Comparison of ENCODE assay signal across 20 mouse cellular contexts in genomic region chr3:113345484-113345883, GRCm38 (mm10). TPM values are rescaled to one million over a fixed set of nuclear protein-coding genes. Genes with fewer than 3 reads are reported as not detected.
A peak's percentile ranks its signal among the peaks of the same experiment; 100 is the strongest.
DNase-seq lines count a peak whose midpoint lies in the region; ATAC-seq and TF ChIP-seq lines count a peak whose summit lies in the region.
"Not testable (repeated sequence)": the region's sequence is repeated elsewhere in the genome, so short reads cannot be mapped to it uniquely, and the experiment has no call there.
"Had no signal": no experiment of that assay in that cellular context is flagged by ENCODE, and none has a peak within 500 bp of the region (broad histone marks: within the 10 kb centered on the region; RNA-seq: fewer than 3 reads in every experiment).

No protein-coding gene starts in this region.

- not testable (repeated sequence) for H3K27me3 ChIP-seq in forebrain, embryonic 12.5 days; hindbrain, embryonic 14.5 days (ENCODE audit: control insufficient read depth, insufficient read depth, low read length); intestine, embryonic 16.5 days (replicated peaks; ENCODE audit: control insufficient read depth, insufficient read depth, low read length); liver, embryonic 12.5 days (replicated peaks); midbrain, postnatal 0 days (ENCODE audit: insufficient read depth, low read length); neural tube, embryonic 11.5 days (ENCODE audit: control insufficient read depth, insufficient read depth, low read length)

- not testable (repeated sequence) for H3K4me1 ChIP-seq in forebrain, embryonic 12.5 days; hindbrain, embryonic 14.5 days (replicated peaks; ENCODE audit: control insufficient read depth, insufficient read depth, low read length); intestine, embryonic 16.5 days (ENCODE audit: control insufficient read depth, insufficient read depth, low read length); liver, embryonic 12.5 days; midbrain, postnatal 0 days (ENCODE audit: insufficient read depth, low read length); neural tube, embryonic 11.5 days (ENCODE audit: control insufficient read depth, insufficient read depth, low read length)

- H3K4me3 ChIP-seq in forebrain, embryonic 12.5 days (replicated peaks); hindbrain, embryonic 14.5 days (replicated peaks; ENCODE audit: low read length); intestine, embryonic 16.5 days (ENCODE audit: low read length); liver, embryonic 12.5 days; midbrain, postnatal 0 days (ENCODE audit: low read depth, low read length); neural tube, embryonic 11.5 days (ENCODE audit: low read depth, low read length): not testable (repeated sequence)

- not testable (repeated sequence) for TF ChIP-seq CTCF in midbrain, postnatal 0 days (IDR thresholded peaks at IDR 0.05)

- H3K9me3 ChIP-seq in forebrain, embryonic 12.5 days; hindbrain, embryonic 14.5 days (ENCODE audit: control insufficient read depth, low read length); intestine, embryonic 16.5 days (ENCODE audit: control insufficient read depth, low read length); liver, embryonic 12.5 days (replicated peaks); midbrain, postnatal 0 days (ENCODE audit: low read length); neural tube, embryonic 11.5 days (ENCODE audit: control insufficient read depth, low read length): not testable (repeated sequence)

- DNase-seq in hindbrain, embryonic 14.5 days (ENCODE audit: low spot score); midbrain, postnatal 0 days (ENCODE audit: low spot score); neural tube, embryonic 11.5 days (ENCODE audit: low spot score): not testable (repeated sequence)

- H3K9ac ChIP-seq in forebrain, embryonic 12.5 days; hindbrain, embryonic 14.5 days; intestine, embryonic 16.5 days (ENCODE audit: low read depth, low read length); liver, embryonic 12.5 days; midbrain, postnatal 0 days (replicated peaks; ENCODE audit: low read length, poor library complexity, severe bottlenecking); neural tube, embryonic 11.5 days (ENCODE audit: low read length): not testable (repeated sequence)

- not testable (repeated sequence) for H3K36me3 ChIP-seq in forebrain, embryonic 12.5 days (replicated peaks); hindbrain, embryonic 14.5 days (replicated peaks; ENCODE audit: control insufficient read depth, insufficient read depth); intestine, embryonic 16.5 days (ENCODE audit: control insufficient read depth, insufficient read depth, low read length); liver, embryonic 12.5 days; midbrain, postnatal 0 days (ENCODE audit: insufficient read depth, low read length); neural tube, embryonic 11.5 days (ENCODE audit: control insufficient read depth, insufficient read depth, low read length)

- peak; percentile 49; the same call in 1 of the 2 replicates for ATAC-seq in forebrain, embryonic 12.5 days (ENCODE audit: low FRiP score)
- ATAC-seq in hindbrain, embryonic 14.5 days (ENCODE audit: low FRiP score): peak; percentile 21; the same call in 1 of the 2 replicates
- ATAC-seq in intestine, embryonic 16.5 days: peak; percentile 60
- 0 out of 2 replicates have a peak, but pooled peaks have one; percentile 24 for ATAC-seq in liver, embryonic 12.5 days
- 0 out of 2 replicates have a peak, but pooled peaks have one; percentile 20 for ATAC-seq in midbrain, postnatal 0 days (ENCODE audit: low FRiP score)
- 0 out of 2 replicates have a peak, but pooled peaks have one; percentile 31 for ATAC-seq in neural tube, embryonic 11.5 days (ENCODE audit: insufficient read depth, low FRiP score, low TSS enrichment)

- H3K4me2 ChIP-seq in forebrain, embryonic 12.5 days; hindbrain, embryonic 14.5 days (replicated peaks); intestine, embryonic 16.5 days (ENCODE audit: low read depth, low read length); liver, embryonic 12.5 days; midbrain, postnatal 0 days (ENCODE audit: low read depth, low read length, poor library complexity, severe bottlenecking); neural tube, embryonic 11.5 days (ENCODE audit: low read depth): not testable (repeated sequence)

- not testable (repeated sequence) for H3K27ac ChIP-seq in forebrain, embryonic 12.5 days; hindbrain, embryonic 14.5 days; intestine, embryonic 16.5 days (ENCODE audit: low read length); liver, embryonic 12.5 days; midbrain, postnatal 0 days (ENCODE audit: low read depth, low read length); neural tube, embryonic 11.5 days (ENCODE audit: low read depth, low read length)

RNA-seq across cellular contexts. Expression of gene Amy2a2, which starts 11.0 kb away (rescaled TPM):
- polyA plus RNA-seq in forebrain, embryonic 12.5 days (2016; fragmentation: Nextera tagmentation; extraction: Ambion mirVana): not detected in 2 replicates
- not detected in 2 replicates for polyA plus RNA-seq in hindbrain, embryonic 14.5 days (2014; fragmentation: Nextera tagmentation; extraction: Ambion mirVana)
- polyA plus RNA-seq in intestine, embryonic 16.5 days (2015; fragmentation: Nextera tagmentation; extraction: Ambion mirVana): 580 and 783 TPM in 2 replicates
- not detected in 2 replicates for polyA plus RNA-seq in liver, embryonic 12.5 days (2016; fragmentation: Nextera tagmentation; extraction: Ambion mirVana)
- not detected in 2 replicates for total RNA-seq in midbrain, postnatal 0 days (2014; rRNA removed)
- not detected in 2 replicates for polyA plus RNA-seq in midbrain, postnatal 0 days (2015; fragmentation: Nextera tagmentation; extraction: Ambion mirVana)
- not detected in 2 replicates for polyA plus RNA-seq in neural tube, embryonic 11.5 days (2014; fragmentation: Nextera tagmentation; extraction: Ambion mirVana)
- total RNA-seq: adrenal gland, adult 2 months; adrenal gland, postnatal 10 days; adrenal gland, postnatal 25 days; common myeloid progenitor, adult 5-6 weeks; ES-E14; MEL had no signal
- polyA plus RNA-seq: adrenal gland, adult 2 months; C2C12; embryonic facial prominence, embryonic 11.5 days; embryonic facial prominence, embryonic 13.5 days; embryonic facial prominence, embryonic 15.5 days; erythroblast, embryonic 14.5 days; forebrain, embryonic 10.5 days; forebrain, embryonic 14.5 days; forebrain, embryonic 16.5 days had no signal

RNA-seq across cellular contexts. Expression of gene Amy2a3, which starts 21.6 kb away (rescaled TPM):
- polyA plus RNA-seq in forebrain, embryonic 12.5 days (2016; fragmentation: Nextera tagmentation; extraction: Ambion mirVana): not detected in 2 replicates
- not detected in 2 replicates for polyA plus RNA-seq in hindbrain, embryonic 14.5 days (2014; fragmentation: Nextera tagmentation; extraction: Ambion mirVana)
- 580 and 783 TPM in 2 replicates for polyA plus RNA-seq in intestine, embryonic 16.5 days (2015; fragmentation: Nextera tagmentation; extraction: Ambion mirVana)
- not detected in 2 replicates for polyA plus RNA-seq in liver, embryonic 12.5 days (2016; fragmentation: Nextera tagmentation; extraction: Ambion mirVana)
- not detected in 2 replicates for total RNA-seq in midbrain, postnatal 0 days (2014; rRNA removed)
- not detected in 2 replicates for polyA plus RNA-seq in midbrain, postnatal 0 days (2015; fragmentation: Nextera tagmentation; extraction: Ambion mirVana)
- polyA plus RNA-seq in neural tube, embryonic 11.5 days (2014; fragmentation: Nextera tagmentation; extraction: Ambion mirVana): not detected in 2 replicates
- total RNA-seq: adrenal gland, adult 2 months; adrenal gland, postnatal 10 days; adrenal gland, postnatal 25 days; common myeloid progenitor, adult 5-6 weeks; ES-E14; MEL had no signal
- polyA plus RNA-seq: adrenal gland, adult 2 months; C2C12; embryonic facial prominence, embryonic 11.5 days; embryonic facial prominence, embryonic 13.5 days; embryonic facial prominence, embryonic 15.5 days; erythroblast, embryonic 14.5 days; forebrain, embryonic 10.5 days; forebrain, embryonic 14.5 days; forebrain, embryonic 16.5 days had no signal

RNA-seq across cellular contexts. Expression of gene Amy2a4, which starts 54.2 kb away (rescaled TPM):
- polyA plus RNA-seq in forebrain, embryonic 12.5 days (2016; fragmentation: Nextera tagmentation; extraction: Ambion mirVana): not detected in 2 replicates
- not detected in 2 replicates for polyA plus RNA-seq in hindbrain, embryonic 14.5 days (2014; fragmentation: Nextera tagmentation; extraction: Ambion mirVana)
- 580 and 783 TPM in 2 replicates for polyA plus RNA-seq in intestine, embryonic 16.5 days (2015; fragmentation: Nextera tagmentation; extraction: Ambion mirVana)
- polyA plus RNA-seq in liver, embryonic 12.5 days (2016; fragmentation: Nextera tagmentation; extraction: Ambion mirVana): not detected in 2 replicates
- not detected in 2 replicates for total RNA-seq in midbrain, postnatal 0 days (2014; rRNA removed)
- polyA plus RNA-seq in midbrain, postnatal 0 days (2015; fragmentation: Nextera tagmentation; extraction: Ambion mirVana): not detected in 2 replicates
- polyA plus RNA-seq in neural tube, embryonic 11.5 days (2014; fragmentation: Nextera tagmentation; extraction: Ambion mirVana): not detected in 2 replicates
- total RNA-seq: adrenal gland, adult 2 months; adrenal gland, postnatal 10 days; adrenal gland, postnatal 25 days; common myeloid progenitor, adult 5-6 weeks; ES-E14; MEL had no signal
- polyA plus RNA-seq: adrenal gland, adult 2 months; C2C12; embryonic facial prominence, embryonic 11.5 days; embryonic facial prominence, embryonic 13.5 days; embryonic facial prominence, embryonic 15.5 days; erythroblast, embryonic 14.5 days; forebrain, embryonic 10.5 days; forebrain, embryonic 14.5 days; forebrain, embryonic 16.5 days had no signal

Comparison
In these comparisons a context has a peak if more than half of its experiments do, and no peak if none do; other contexts are left out.
1. RNA of gene Amy2a2, which starts 11.0 kb away (polyA plus RNA-seq): 580 to 783 TPM in intestine, embryonic 16.5 days; not detected in forebrain, embryonic 12.5 days, not detected in hindbrain, embryonic 14.5 days, not detected in liver, embryonic 12.5 days, not detected in midbrain, postnatal 0 days and not detected in neural tube, embryonic 11.5 days; every median in the first group is over 100 times any median in the second.
2. RNA of gene Amy2a3, which starts 21.6 kb away (polyA plus RNA-seq): 580 to 783 TPM in intestine, embryonic 16.5 days; not detected in forebrain, embryonic 12.5 days, not detected in hindbrain, embryonic 14.5 days, not detected in liver, embryonic 12.5 days, not detected in midbrain, postnatal 0 days and not detected in neural tube, embryonic 11.5 days; every median in the first group is over 100 times any median in the second.
3. RNA of gene Amy2a4, which starts 54.2 kb away (polyA plus RNA-seq): 580 to 783 TPM in intestine, embryonic 16.5 days; not detected in forebrain, embryonic 12.5 days, not detected in hindbrain, embryonic 14.5 days, not detected in liver, embryonic 12.5 days, not detected in midbrain, postnatal 0 days and not detected in neural tube, embryonic 11.5 days; every median in the first group is over 100 times any median in the second.
4. Peak in every context shown above with its lines, with median percentiles within 50 percentile points of each other: ATAC-seq.